16 mouse cellular contexts compared by ENCODE assay signal in the genomic region with DNA sequence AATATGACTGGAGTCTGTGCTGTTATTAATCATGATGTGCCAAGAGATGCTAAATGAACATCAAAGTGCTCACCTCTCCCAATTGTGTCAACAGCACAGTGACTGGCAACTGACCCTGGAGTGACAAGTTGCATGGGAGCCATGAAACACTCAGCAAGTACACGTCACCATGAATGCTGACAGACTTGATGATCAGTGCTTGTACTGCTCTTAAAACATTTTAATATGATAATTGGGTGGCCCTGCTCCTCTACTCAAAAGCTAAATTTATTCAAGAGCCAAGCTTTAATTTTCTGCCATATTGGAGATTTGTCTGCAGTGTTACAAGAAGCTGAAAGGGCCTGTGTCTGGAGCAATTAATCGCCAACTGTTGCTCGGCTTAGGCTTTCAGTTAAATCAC.
"Had no signal": no experiment of that assay in that cellular context is flagged by ENCODE, and none has a peak within 500 bp of the region (broad histone marks: within the 10 kb centered on the region; RNA-seq: fewer than 3 reads in every experiment).

No protein-coding gene starts in this region.

- H3K9ac ChIP-seq: lung, embryonic 14.5 days; midbrain, embryonic 13.5 days; midbrain, embryonic 15.5 days; neural tube, embryonic 12.5 days; stomach, embryonic 15.5 days had no signal

- H3K36me3 ChIP-seq: midbrain, embryonic 13.5 days; midbrain, embryonic 15.5 days; neural tube, embryonic 12.5 days; stomach, embryonic 15.5 days had no signal

- H3K27me3 ChIP-seq: megakaryocyte, embryonic 14.5 days; midbrain, embryonic 13.5 days; midbrain, embryonic 15.5 days; neural tube, embryonic 12.5 days; stomach, embryonic 15.5 days had no signal

- H3K27ac ChIP-seq: macrophage; midbrain, embryonic 13.5 days; midbrain, embryonic 15.5 days; neural tube, embryonic 12.5 days; stomach, embryonic 15.5 days; stomach, postnatal 0 days had no signal

- H3K4me1 ChIP-seq: midbrain, embryonic 15.5 days; neural tube, embryonic 12.5 days; stomach, embryonic 15.5 days had no signal

- H3K9me3 ChIP-seq: megakaryocyte, embryonic 14.5 days; midbrain, embryonic 13.5 days; midbrain, embryonic 15.5 days; neural tube, embryonic 12.5 days; stomach, embryonic 15.5 days had no signal

- ATAC-seq: midbrain, embryonic 13.5 days; midbrain, embryonic 15.5 days had no signal

- H3K4me2 ChIP-seq: lung, embryonic 14.5 days; midbrain, embryonic 11.5 days; midbrain, embryonic 13.5 days; midbrain, embryonic 15.5 days; neural tube, embryonic 12.5 days; stomach, embryonic 15.5 days had no signal

- DNase-seq: lung, adult 18-20 months; lung, embryonic 14.5 days; lung, postnatal 10 days; lung, postnatal 36 days; right cerebral cortex, postnatal 14 days; thymus, adult 2 months; thymus, postnatal 25 days; thymus, postnatal 4 days had no signal

- H3K4me3 ChIP-seq: megakaryocyte, embryonic 14.5 days; midbrain, embryonic 13.5 days; midbrain, embryonic 15.5 days; neural tube, embryonic 12.5 days; stomach, embryonic 15.5 days had no signal
